Mouse (Mus musculus) hindbrain, embryonic 11.5 days (tissue): ENCODE data around the gene Cer1. TPM values are rescaled to one million over a fixed set of nuclear protein-coding genes. Genes with fewer than 3 reads are reported as not detected.

Experiments
- ATAC-seq: fragments of 200-750 bp; cut with Nextera tagmentation; 2 replicates; pipeline ENCODE4 v1.8.0; 2017; ENCODE audit warnings: mild to moderate bottlenecking, moderate TSS enrichment, moderate library complexity; ENCODE audit not compliant: low FRiP score
- DNase-seq: peaks from one replicate; pipeline ENCODE4 v3.0.0-alpha.2; 2015; ENCODE audit warnings: low spot score
- H3K27ac ChIP-seq: fragments of 300-500 bp; sonication (generic); 2 replicates; pipeline ENCODE4 v1.5.1; 2014; ENCODE audit warnings: mild to moderate bottlenecking, low read depth, low read length
- H3K27me3 ChIP-seq: fragments of 300-500 bp; sonication (generic); 2 replicates; pipeline ENCODE4 v1.6.1; 2014; ENCODE audit warnings: mild to moderate bottlenecking, low read length, moderate library complexity, mixed read lengths; ENCODE audit not compliant: control insufficient read depth, insufficient read depth
- H3K36me3 ChIP-seq: fragments of 300-500 bp; sonication (generic); 2 replicates; pipeline ENCODE4 v1.6.1; 2014; ENCODE audit warnings: mild to moderate bottlenecking, low read length, moderate library complexity, mixed read lengths; ENCODE audit not compliant: control insufficient read depth, insufficient read depth
- H3K4me1 ChIP-seq: fragments of 300-500 bp; sonication (generic); replicated peaks from 2 replicates; pipeline ENCODE4 v1.6.1; 2014; ENCODE audit warnings: low read length, mixed read lengths; ENCODE audit not compliant: control insufficient read depth, insufficient read depth
- H3K4me2 ChIP-seq: fragments of 300-500 bp; sonication (generic); replicated peaks from 2 replicates; pipeline ENCODE4 v1.6.1; 2014; ENCODE audit warnings: mild to moderate bottlenecking, low read depth, low read length
- H3K4me3 ChIP-seq: fragments of 300-500 bp; sonication (generic); 2 replicates; pipeline ENCODE4 v1.5.1; 2014; ENCODE audit warnings: low read depth, low read length
- H3K9ac ChIP-seq: fragments of 300-500 bp; sonication (generic); 2 replicates; pipeline ENCODE4 v1.6.1; 2014; ENCODE audit warnings: low read depth, low read length
- H3K9me3 ChIP-seq: fragments of 300-500 bp; sonication (generic); 2 replicates; pipeline ENCODE4 v1.6.1; 2016; ENCODE audit warnings: low read length; ENCODE audit not compliant: control insufficient read depth
- WGBS: fragments of 180-500 bp; shearing (Covaris S2); extraction: QIAGEN DNeasy Blood & Tissue Kit; methylation state at CpG from one replicate; pipeline ENCODE4 v1.1.7; 2014; 5-methylcytosine and 5-hydroxymethylcytosine counted together
- polyA plus RNA-seq: library from polyadenylated mRNA; unstranded; fragments of >200 nt; fragmentation: Nextera tagmentation; extraction: Ambion mirVana; gene quantifications from 2 replicates; pipeline ENCODE4 v1.2.1, GENCODE M21; 2014

Cer1 gene
- polyA plus RNA-seq, 1 experiment from 2014 or later: 0.28 TPM

- no peaks in the 10 kb centered on the region for H3K36me3 ChIP-seq
- no peak overlapping the region for H3K9ac ChIP-seq
- 0 out of 2 replicates have a peak, but pooled peaks cover 2% of the 10 kb centered on the region for H3K4me1 ChIP-seq
- no peak overlapping the region for H3K4me2 ChIP-seq
- ATAC-seq (no peak), DNase-seq (no peak)
- no peaks in the 10 kb centered on the region for H3K27me3 ChIP-seq
- no peak overlapping the region for H3K4me3 ChIP-seq
- no peak overlapping the region for H3K27ac ChIP-seq
- no peaks in the 10 kb centered on the region for H3K9me3 ChIP-seq
- 79% methylated on average over 9 of the region's 9 CpGs for WGBS
Measured at GRCm38 (mm10) chr4:82882500-82882899, 2.4 kb downstream of the Cer1 start.

GRCm38 (mm10) chr4:82881366-82881765 is 3.6 kb downstream of the Cer1 start:
- no peaks in the 10 kb centered on the region for H3K9me3 ChIP-seq
- no peak overlapping the region for H3K9ac ChIP-seq
- H3K4me3 ChIP-seq: no peak overlapping the region
- no peak overlapping the region for H3K27ac ChIP-seq
- H3K4me1 ChIP-seq: 0 out of 2 replicates have a peak, but pooled peaks cover 2% of the 10 kb centered on the region
- 73% methylated on average over 3 of the region's 3 CpGs for WGBS
- DNase-seq (no peak), ATAC-seq (no peak)
- H3K27me3 ChIP-seq: no peaks in the 10 kb centered on the region
- no peak overlapping the region for H3K4me2 ChIP-seq
- H3K36me3 ChIP-seq: no peaks in the 10 kb centered on the region

GRCm38 (mm10) chr4:82880243-82880642 is 4.7 kb downstream of the Cer1 start:
- Histone ChIP-seq H3K9me3 (no peaks in the 10 kb centered on the region), H3K4me3 (no peak overlapping the region), H3K36me3 (no peaks in the 10 kb centered on the region), H3K4me1 (no peaks in the 10 kb centered on the region), H3K27me3 (no peaks in the 10 kb centered on the region), H3K4me2 (no peak overlapping the region), H3K9ac (no peak overlapping the region), H3K27ac (no peak overlapping the region)
- ATAC-seq: no peak
- 89% methylated on average over 2 of the region's 2 CpGs for WGBS
- no peak for DNase-seq

GRCm38 (mm10) chr4:82879152-82879551 is 5.8 kb downstream of the Cer1 start:
- no peak overlapping the region for H3K4me2 ChIP-seq
- no peak overlapping the region for H3K4me3 ChIP-seq
- ATAC-seq (no peak), DNase-seq (no peak)
- 87% methylated on average over 6 of the region's 6 CpGs for WGBS
- no peaks in the 10 kb centered on the region for H3K27me3 ChIP-seq
- no peaks in the 10 kb centered on the region for H3K36me3 ChIP-seq
- no peaks in the 10 kb centered on the region for H3K4me1 ChIP-seq
- H3K27ac ChIP-seq: no peak overlapping the region
- no peaks in the 10 kb centered on the region for H3K9me3 ChIP-seq
- no peak overlapping the region for H3K9ac ChIP-seq

GRCm38 (mm10) chr4:82876656-82877055 is 8.3 kb downstream of the Cer1 start:
- no peaks in the 10 kb centered on the region for H3K36me3 ChIP-seq
- DNase-seq (no peak), ATAC-seq (no peak)
- WGBS: 88% methylated on average over 2 of the region's 2 CpGs
- H3K27me3 ChIP-seq: no peaks in the 10 kb centered on the region
- H3K9ac ChIP-seq: no peak overlapping the region
- H3K9me3 ChIP-seq: no peaks in the 10 kb centered on the region
- H3K4me1 ChIP-seq: no peaks in the 10 kb centered on the region
- no peak overlapping the region for H3K27ac ChIP-seq
- H3K4me2 ChIP-seq: no peak overlapping the region
- no peak overlapping the region for H3K4me3 ChIP-seq

- H3K27ac ChIP-seq: no peak overlapping the region
- no peaks in the 10 kb centered on the region for H3K36me3 ChIP-seq
- DNase-seq (no peak), ATAC-seq (no peak)
- 74% methylated on average over 4 of the region's 4 CpGs for WGBS
- no peaks in the 10 kb centered on the region for H3K4me1 ChIP-seq
- no peak overlapping the region for H3K4me2 ChIP-seq
- no peaks in the 10 kb centered on the region for H3K9me3 ChIP-seq
- no peak overlapping the region for H3K9ac ChIP-seq
- H3K4me3 ChIP-seq: no peak overlapping the region
- H3K27me3 ChIP-seq: no peaks in the 10 kb centered on the region
Measured at GRCm38 (mm10) chr4:82875532-82875931, 9.4 kb downstream of the Cer1 start.

- no peak overlapping the region for H3K4me2 ChIP-seq
- 68% methylated on average over 4 of the region's 4 CpGs for WGBS
- DNase-seq (no peak), ATAC-seq (no peak)
- no peaks in the 10 kb centered on the region for H3K4me1 ChIP-seq
- H3K9ac ChIP-seq: no peak overlapping the region
- H3K4me3 ChIP-seq: no peak overlapping the region
- H3K27me3 ChIP-seq: no peaks in the 10 kb centered on the region
- no peaks in the 10 kb centered on the region for H3K36me3 ChIP-seq
- no peaks in the 10 kb centered on the region for H3K9me3 ChIP-seq
- no peak overlapping the region for H3K27ac ChIP-seq
Measured at GRCm38 (mm10) chr4:82874791-82875190, 10.2 kb downstream of the Cer1 start.

GRCm38 (mm10) chr4:82872548-82872947 is 12.4 kb downstream of the Cer1 start:
- ATAC-seq: no peak
- 76% methylated on average over 4 of the region's 4 CpGs for WGBS
- DNase-seq: no peak

GRCm38 (mm10) chr4:82872121-82872520 is 12.8 kb downstream of the Cer1 start:
- DNase-seq: no peak

More at GRCm38 (mm10) chr4:82872548-82872947, 12.4 kb downstream of the Cer1 start:
- H3K9me3 ChIP-seq: no peaks in the 10 kb centered on the region
- H3K27me3 ChIP-seq: no peaks in the 10 kb centered on the region
- no peaks in the 10 kb centered on the region for H3K4me1 ChIP-seq
- no peaks in the 10 kb centered on the region for H3K36me3 ChIP-seq
- no peak overlapping the region for H3K4me2 ChIP-seq
- H3K9ac ChIP-seq: no peak overlapping the region
- no peak overlapping the region for H3K4me3 ChIP-seq
- no peak overlapping the region for H3K27ac ChIP-seq

More at GRCm38 (mm10) chr4:82872121-82872520, 12.8 kb downstream of the Cer1 start:
- Histone ChIP-seq H3K36me3 (no peaks in the 10 kb centered on the region), H3K9me3 (no peaks in the 10 kb centered on the region), H3K27me3 (no peaks in the 10 kb centered on the region), H3K27ac (no peak overlapping the region), H3K4me2 (no peak overlapping the region), H3K4me1 (no peaks in the 10 kb centered on the region), H3K4me3 (no peak overlapping the region), H3K9ac (no peak overlapping the region)
- 24% methylated on average over 6 of the region's 6 CpGs for WGBS
- ATAC-seq: no peak
